Mouse (Mus musculus) adrenal gland, postnatal 25 days (tissue): ENCODE data around the gene Vsig10l. TPM values are rescaled to one million over a fixed set of nuclear protein-coding genes. Genes with fewer than 3 reads are reported as not detected.
A peak's percentile ranks its signal among the peaks of the same experiment; 100 is the strongest.

Experiments used
- DNase-seq: peaks from one replicate; pipeline ENCODE4 v3.0.0; 2021; ENCODE audit warnings: mixed read lengths
- total RNA-seq: library from RNA; stranded (reverse); gene quantifications from 2 replicates; pipeline ENCODE4 v1.2.3, GENCODE M21; 2021

Gene Vsig10l
- total RNA-seq, 1 experiment from 2014 or later = 3.6 TPM

- DNase-seq = no peak
Measured at GRCm38 (mm10) chr7:43454371-43454770, 8.6 kb upstream of the Vsig10l start.

- no peak for DNase-seq
Measured at GRCm38 (mm10) chr7:43463976-43464375, 1.0 kb downstream of the Vsig10l start.

GRCm38 (mm10) chr7:43464864-43465343 is 2.0 kb downstream of the Vsig10l start:
- DNase-seq = no peak

GRCm38 (mm10) chr7:43465344-43466098 is 2.6 kb downstream of the Vsig10l start:
- peak; percentile 86 for DNase-seq

GRCm38 (mm10) chr7:43466099-43466694 is 3.2 kb downstream of the Vsig10l start:
- peak; percentile 87 for DNase-seq

GRCm38 (mm10) chr7:43470373-43470772 is 7.4 kb downstream of the Vsig10l start:
- DNase-seq = no peak

- DNase-seq = no peak
Measured at GRCm38 (mm10) chr7:43475706-43476105, 12.8 kb downstream of the Vsig10l start.

GRCm38 (mm10) chr7:43476376-43476775 is 13.4 kb downstream of the Vsig10l start:
- no peak for DNase-seq

GRCm38 (mm10) chr7:43481191-43481590 is 18.2 kb downstream of the Vsig10l start:
- DNase-seq = no peak

- peak; percentile 35 for DNase-seq
Measured at GRCm38 (mm10) chr7:43482090-43482716, 19.3 kb downstream of the Vsig10l start.

GRCm38 (mm10) chr7:43483236-43483635 is 20.3 kb downstream of the Vsig10l start:
- peak; percentile 31 for DNase-seq

GRCm38 (mm10) chr7:43488646-43489045 is 25.7 kb downstream of the Vsig10l start:
- DNase-seq = no peak

- DNase-seq = no peak
Measured at GRCm38 (mm10) chr7:43489631-43490125, 26.7 kb downstream of the Vsig10l start, which contains the start of gene Iglon5. Iglon5 (minus strand) TSS chr7:43490075.

GRCm38 (mm10) chr7:43490182-43490584 is 27.2 kb downstream of the Vsig10l start:
- DNase-seq = peak; percentile 62

- no peak for DNase-seq
Measured at GRCm38 (mm10) chr7:43490861-43491260, 27.9 kb downstream of the Vsig10l start.

- peak; percentile 51 for DNase-seq
Measured at GRCm38 (mm10) chr7:43495343-43496021, 32.5 kb downstream of the Vsig10l start.

- DNase-seq = no peak
Measured at GRCm38 (mm10) chr7:43511707-43512478, 48.9 kb downstream of the Vsig10l start.

GRCm38 (mm10) chr7:43512519-43512918 is 49.6 kb downstream of the Vsig10l start:
- no peak for DNase-seq

GRCm38 (mm10) chr7:43515076-43515475 is 52.1 kb downstream of the Vsig10l start:
- DNase-seq = no peak

- no peak for DNase-seq
Measured at GRCm38 (mm10) chr7:43518341-43518740, 55.4 kb downstream of the Vsig10l start.
